Mouse (Mus musculus) liver, postnatal 0 days (tissue): ENCODE measurements at regions not wholly inside any gene's neighbourhood (a gene's known extent, or its start where the extent isn't known, plus 50 kb on each side); places are given as distances from the start of the nearest gene placed in this dataset.

Experiments
- CTCF ChIP-seq: sonication (generic); IDR thresholded peaks from 2 replicates; pipeline ENCODE4 v1.5.1; 2016; ENCODE audit warnings: antibody characterized with exemption, low read depth
- EP300 ChIP-seq: IDR thresholded peaks from 2 replicates; pipeline ENCODE4 v1.6.1; 2016; ENCODE audit warnings: antibody characterized with exemption, low read depth, mild to moderate bottlenecking

DNA sequence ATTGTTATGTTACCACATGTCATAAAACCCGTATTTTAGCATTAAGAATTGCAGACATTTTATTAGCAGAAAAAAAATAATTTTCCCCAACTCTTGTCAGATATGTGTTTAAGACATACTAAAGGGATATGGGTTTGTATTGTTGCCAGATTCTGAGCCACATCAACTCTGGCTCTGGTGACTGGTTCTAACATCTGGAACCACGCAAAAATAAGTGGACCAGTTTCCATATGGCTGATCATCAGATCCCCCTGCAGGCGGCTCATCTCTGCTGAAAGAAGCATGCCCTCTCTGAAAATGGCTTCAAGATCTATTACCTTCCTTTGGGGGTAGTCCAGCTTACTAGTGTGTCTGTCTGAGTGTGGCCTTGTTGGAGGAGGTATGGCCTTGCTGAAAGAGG, 102.0 kb upstream of the Jade1 start:
- TF ChIP-seq CTCF = no peak
- no peak for TF ChIP-seq EP300
